Comparison of ENCODE assay signal across 10 mouse cellular contexts in the genomic region with DNA sequence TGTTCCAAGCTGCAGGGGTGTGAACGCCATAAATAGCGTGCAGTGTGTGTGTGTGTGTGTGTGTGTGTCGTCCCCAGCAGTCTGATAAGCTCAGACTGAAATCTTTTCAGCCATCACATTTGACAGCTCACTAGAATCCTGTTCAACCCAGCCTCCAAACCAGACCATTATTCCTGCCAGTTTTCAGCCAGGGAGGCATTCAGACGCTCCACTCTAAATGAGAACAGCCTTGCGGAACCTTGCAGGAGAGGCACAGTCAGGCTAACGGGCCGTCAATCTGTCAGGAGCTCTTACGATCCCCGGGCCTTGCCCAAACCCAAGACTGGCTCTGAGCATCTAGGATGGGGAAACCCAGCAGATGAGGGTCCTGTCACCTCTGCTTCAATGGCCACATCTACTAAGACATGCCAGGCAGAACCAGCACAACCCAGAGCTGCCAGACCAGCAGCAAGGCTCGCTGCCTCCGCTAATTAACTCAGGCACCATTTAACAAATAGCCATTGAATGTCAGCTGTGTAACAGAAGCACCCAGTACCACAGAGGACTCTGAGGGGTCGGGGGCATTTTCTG.
A peak's percentile ranks its signal among the peaks of the same experiment; 100 is the strongest.
DNase-seq lines count a peak whose midpoint lies in the region; ATAC-seq lines count a peak whose summit lies in the region.
"Had no signal": no experiment of that assay in that cellular context is flagged by ENCODE, and none has a peak within 500 bp of the region (broad histone marks: within the 10 kb centered on the region; RNA-seq: fewer than 3 reads in every experiment).

No protein-coding gene starts in this region.

- ATAC-seq in heart, embryonic 15.5 days (replicated peaks; ENCODE audit: insufficient number of reproducible peaks, insufficient read depth, low FRiP score, low read depth) = 0 out of 2 replicates have a peak, but pooled peaks have one; percentile 22
- no peak for ATAC-seq in inflammation-experienced regulatory T-cells, adult 6 months

- H3K9ac ChIP-seq in heart, embryonic 15.5 days = no peak overlapping the region
- H3K9ac ChIP-seq: embryonic facial prominence, embryonic 15.5 days; liver, embryonic 13.5 days had no signal

- WGBS in heart, embryonic 15.5 days = 41% methylated on average over 12 of the region's 12 CpGs
- WGBS in limb, embryonic 10.5 days = 32% methylated on average over 12 of the region's 12 CpGs

- no peak for DNase-seq in heart, postnatal 4 days
- DNase-seq in forelimb bud, embryonic 11.5 days (ENCODE audit: low read depth, low spot score) = peak; percentile 23
- DNase-seq in limb, embryonic 10.5 days (ENCODE audit: low spot score) = peak; percentile 47
- peak; percentile 22 for DNase-seq in right cerebral cortex, postnatal 14 days
- no peak for DNase-seq in yolk sac, embryonic 10.5 days (ENCODE audit: low spot score)
- no peak for DNase-seq in kidney, adult 9 months
- DNase-seq: liver, embryonic 13.5 days had no signal

- H3K27ac ChIP-seq in heart, embryonic 15.5 days = no peak overlapping the region
- H3K27ac ChIP-seq in limb, embryonic 10.5 days = peak overlapping the region; percentile 65
- H3K27ac ChIP-seq: embryonic facial prominence, embryonic 15.5 days; liver, embryonic 13.5 days had no signal

- no peak overlapping the region for H3K4me2 ChIP-seq in heart, embryonic 15.5 days
- H3K4me2 ChIP-seq: embryonic facial prominence, embryonic 15.5 days; liver, embryonic 13.5 days had no signal

- no peaks in the 10 kb centered on the region for H3K9me3 ChIP-seq in heart, embryonic 15.5 days (replicated peaks)
- H3K9me3 ChIP-seq in limb, embryonic 10.5 days (replicated peaks) = no peaks in the 10 kb centered on the region
- H3K9me3 ChIP-seq: embryonic facial prominence, embryonic 15.5 days; liver, embryonic 13.5 days had no signal

- peaks cover 8% of the 10 kb centered on the region for H3K4me1 ChIP-seq in heart, embryonic 15.5 days (replicated peaks)
- peaks cover 38% of the 10 kb centered on the region for H3K4me1 ChIP-seq in limb, embryonic 10.5 days
- H3K4me1 ChIP-seq: liver, embryonic 13.5 days had no signal

- H3K36me3 ChIP-seq in heart, embryonic 15.5 days = no peaks in the 10 kb centered on the region
- H3K36me3 ChIP-seq in limb, embryonic 10.5 days = no peaks in the 10 kb centered on the region
- H3K36me3 ChIP-seq: embryonic facial prominence, embryonic 15.5 days; liver, embryonic 13.5 days had no signal

- no peak overlapping the region for H3K4me3 ChIP-seq in heart, embryonic 15.5 days
- H3K4me3 ChIP-seq in limb, embryonic 10.5 days = peak overlapping the region; percentile 30; the same call in 1 of the 2 replicates
- H3K4me3 ChIP-seq: embryonic facial prominence, embryonic 15.5 days; liver, embryonic 13.5 days had no signal

- no peaks in the 10 kb centered on the region for H3K27me3 ChIP-seq in heart, embryonic 15.5 days
- H3K27me3 ChIP-seq in limb, embryonic 10.5 days (ENCODE audit: low read depth, poor library complexity, severe bottlenecking) = no peaks in the 10 kb centered on the region
- H3K27me3 ChIP-seq: embryonic facial prominence, embryonic 15.5 days; liver, embryonic 13.5 days had no signal

Comparison
In these comparisons a context has a peak if more than half of its experiments do, and no peak if none do; other contexts are left out.
1. DNase-seq: peak in forelimb bud, embryonic 11.5 days (single experiment), limb, embryonic 10.5 days (single experiment) and right cerebral cortex, postnatal 14 days (single experiment); none in heart, postnatal 4 days (single experiment), yolk sac, embryonic 10.5 days (single experiment) and kidney, adult 9 months (single experiment).